In the genomic region with DNA sequence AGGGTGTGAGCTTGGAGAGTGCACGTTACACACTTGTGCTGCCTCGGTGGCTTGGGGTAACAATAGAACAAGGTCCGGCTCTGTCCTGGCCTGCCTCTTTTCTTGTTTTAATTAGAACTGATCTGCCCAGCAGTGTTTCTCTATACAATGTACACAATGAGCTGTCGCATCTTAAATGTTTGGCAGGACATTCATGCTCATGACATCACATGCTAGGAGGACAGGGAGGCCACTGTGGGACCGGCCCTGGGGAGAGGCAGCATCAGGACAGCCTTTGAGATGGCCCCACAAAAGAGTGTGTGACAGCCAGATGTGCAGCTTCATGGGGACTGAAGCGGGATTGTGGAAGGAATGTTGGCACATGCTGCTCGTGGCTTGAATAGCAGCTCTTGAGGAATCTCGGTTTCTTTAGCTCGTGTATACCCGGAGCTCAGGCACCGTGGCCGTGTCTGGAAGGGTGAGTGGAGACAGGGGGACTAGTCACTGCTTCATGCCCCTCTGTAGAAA, we compare ENCODE assay signal across 10 mouse cellular contexts. TPM values are rescaled to one million over a fixed set of nuclear protein-coding genes. Genes with fewer than 3 reads are reported as not detected.
DNase-seq lines count a peak whose midpoint lies in the region; ATAC-seq and TF ChIP-seq lines count a peak whose summit lies in the region.
"Had no signal": no experiment of that assay in that cellular context is flagged by ENCODE, and none has a peak within 500 bp of the region (broad histone marks: within the 10 kb centered on the region; RNA-seq: fewer than 3 reads in every experiment).

No protein-coding gene starts in this region.

- H3K9me3 ChIP-seq in lung, postnatal 0 days (ENCODE audit: low read length), result no peaks in the 10 kb centered on the region
- no peaks in the 10 kb centered on the region for H3K9me3 ChIP-seq in liver, embryonic 11.5 days (ENCODE audit: control insufficient read depth, low read length)
- H3K9me3 ChIP-seq: neural tube, embryonic 12.5 days had no signal

- 43% methylated on average over 12 of the region's 12 CpGs for WGBS in lung, postnatal 0 days
- 83% methylated on average over 12 of the region's 12 CpGs for WGBS in liver, embryonic 11.5 days

- no peak overlapping the region for H3K4me3 ChIP-seq in lung, postnatal 0 days (ENCODE audit: low read depth, low read length)
- H3K4me3 ChIP-seq in liver, embryonic 11.5 days (ENCODE audit: low read depth, low read length), result no peak overlapping the region
- H3K4me3 ChIP-seq: neural tube, embryonic 12.5 days had no signal

- no peaks in the 10 kb centered on the region for H3K36me3 ChIP-seq in lung, postnatal 0 days (ENCODE audit: insufficient read depth, low read length)
- no peaks in the 10 kb centered on the region for H3K36me3 ChIP-seq in liver, embryonic 11.5 days (ENCODE audit: control insufficient read depth, insufficient read depth, low read length)
- H3K36me3 ChIP-seq: neural tube, embryonic 12.5 days had no signal

- H3K27me3 ChIP-seq in lung, postnatal 0 days (replicated peaks; ENCODE audit: insufficient read depth, low read length), result no peaks in the 10 kb centered on the region
- no peaks in the 10 kb centered on the region for H3K27me3 ChIP-seq in liver, embryonic 11.5 days (replicated peaks; ENCODE audit: control insufficient read depth, insufficient read depth, low read length)
- H3K27me3 ChIP-seq: neural tube, embryonic 12.5 days had no signal

- no peak for TF ChIP-seq CTCF in lung, postnatal 0 days (IDR thresholded peaks at IDR 0.05)

- no peak overlapping the region for H3K27ac ChIP-seq in lung, postnatal 0 days (ENCODE audit: low read length)
- H3K27ac ChIP-seq in liver, embryonic 11.5 days (ENCODE audit: low read depth, low read length), result no peak overlapping the region
- H3K27ac ChIP-seq: neural tube, embryonic 12.5 days had no signal

- H3K4me2 ChIP-seq in lung, postnatal 0 days (replicated peaks; ENCODE audit: low read depth, low read length), result no peak overlapping the region
- no peak overlapping the region for H3K4me2 ChIP-seq in liver, embryonic 11.5 days
- H3K4me2 ChIP-seq: neural tube, embryonic 12.5 days had no signal

- H3K4me1 ChIP-seq in lung, postnatal 0 days (ENCODE audit: insufficient read depth, low read depth, low read length), result no peaks in the 10 kb centered on the region
- H3K4me1 ChIP-seq in liver, embryonic 11.5 days (replicated peaks; ENCODE audit: control insufficient read depth, insufficient read depth, low read length), result no peaks in the 10 kb centered on the region
- H3K4me1 ChIP-seq: neural tube, embryonic 12.5 days had no signal

- DNase-seq in embryo, embryonic 10.5 days (ENCODE audit: low spot score), result peak; percentile 27
- no peak for DNase-seq in embryo, embryonic 11 days
- peak; percentile 37 for DNase-seq in lung, postnatal 0 days (ENCODE audit: low spot score)
- no peak for DNase-seq in lung, adult 18-20 months
- peak; percentile 91 for DNase-seq in layer of hippocampus, adult 9-11 months
- DNase-seq in right cerebral cortex, postnatal 4 days, result peak; percentile 12
- no peak for DNase-seq in liver, embryonic 11.5 days (ENCODE audit: low spot score)
- DNase-seq: B cell, adult 2 months had no signal

- H3K9ac ChIP-seq in lung, postnatal 0 days (replicated peaks; ENCODE audit: low read depth), result no peak overlapping the region
- no peak overlapping the region for H3K9ac ChIP-seq in liver, embryonic 11.5 days (ENCODE audit: low read depth, low read length)
- H3K9ac ChIP-seq: neural tube, embryonic 12.5 days had no signal

- no peak for TF ChIP-seq EP300 in lung, postnatal 0 days (IDR thresholded peaks at IDR 0.05)

- peak; percentile 47 for ATAC-seq in lung, postnatal 0 days
- ATAC-seq in liver, embryonic 11.5 days (replicated peaks; ENCODE audit: low FRiP score), result no peak
- no peak for ATAC-seq in monocyte, adult 5-6 weeks (replicated peaks; ENCODE audit: insufficient number of reproducible peaks, low FRiP score, low TSS enrichment, poor library complexity, severe bottlenecking)

RNA-seq across cellular contexts. Expression of a gene that starts 16.7 kb away (rescaled TPM):
- 1.3 and 2.2 TPM in 2 replicates for polyA plus RNA-seq in lung, postnatal 0 days (2015; fragmentation: Nextera tagmentation; extraction: Ambion mirVana)
- polyA plus RNA-seq in liver, embryonic 11.5 days (2014; fragmentation: Nextera tagmentation; extraction: Ambion mirVana), result 0.56 and 0.89 TPM in 2 replicates
- not detected in 3 replicates for total RNA-seq in monocyte, adult 5-6 weeks (2017)

Comparison
In these comparisons a context has a peak if more than half of its experiments do, and no peak if none do; other contexts are left out.
1. DNase-seq: peak in embryo, embryonic 10.5 days (single experiment), lung, postnatal 0 days (single experiment), layer of hippocampus, adult 9-11 months (single experiment) and right cerebral cortex, postnatal 4 days (single experiment); none in embryo, embryonic 11 days (single experiment), lung, adult 18-20 months (0 of 2) and liver, embryonic 11.5 days (single experiment).